Mouse (Mus musculus): ENCODE data around the gene Csad. TPM values are rescaled to one million over a fixed set of nuclear protein-coding genes. Genes with fewer than 3 reads are reported as not detected.

The Csad gene
- total RNA-seq, 2 experiments from 2014 or later, result 7.5 to 7.6 TPM

DNA sequence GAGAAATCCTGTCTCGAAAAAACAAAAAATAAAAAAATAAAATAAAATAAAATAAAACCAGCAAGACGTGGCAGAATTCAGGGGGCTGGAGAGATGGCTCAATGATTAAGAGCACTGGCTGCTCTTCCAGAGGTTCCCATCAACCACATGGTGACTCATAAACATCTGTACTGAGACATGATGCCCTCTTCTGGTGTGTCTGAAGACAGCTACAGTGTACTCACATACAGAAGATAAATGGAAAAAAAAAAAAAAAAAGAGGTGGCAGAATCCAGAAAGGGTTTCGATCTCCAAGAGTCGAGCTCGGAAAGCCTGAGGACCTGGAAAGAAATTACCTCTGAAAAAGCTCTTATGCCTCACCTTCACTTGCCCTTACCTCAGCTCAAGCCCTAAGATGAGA is 63.4 kb downstream of the Csad start:
- DNase-seq, result no peak
- intact Hi-C loops (cut with DNase I), result no loop called here

DNA sequence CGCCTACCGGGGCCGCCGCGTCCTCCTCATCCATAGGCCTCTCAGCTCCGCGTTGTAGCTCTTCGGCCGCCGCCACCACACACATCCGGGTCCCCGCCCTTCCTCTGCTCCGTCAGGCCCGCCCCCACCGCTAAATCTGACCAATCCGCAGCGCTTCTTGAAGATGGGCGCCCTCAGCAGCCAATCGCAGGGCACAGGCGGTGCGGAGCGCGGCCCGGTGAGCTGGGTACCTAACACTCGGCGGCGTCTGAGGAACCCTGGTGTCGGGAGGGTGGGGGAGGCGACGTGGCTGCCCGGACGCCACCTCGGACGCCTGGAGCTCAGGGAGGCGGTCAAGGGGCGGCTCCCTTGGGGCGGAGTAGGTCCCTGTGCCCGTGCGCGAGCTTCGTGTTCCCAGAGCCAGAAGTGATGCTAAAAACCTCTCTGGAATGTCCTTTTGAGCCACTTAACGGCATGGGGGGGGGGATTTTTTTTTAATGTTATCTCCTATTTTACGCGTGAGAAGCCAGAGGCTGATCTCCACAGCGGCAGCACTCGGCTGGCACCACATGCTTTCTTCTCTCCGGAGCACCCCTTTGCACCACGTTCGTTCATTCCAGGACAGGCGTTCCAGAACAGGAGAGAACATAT is 68.3 kb downstream of the Csad start, which contains the start of gene Spryd3:
Gene Spryd3 (minus strand): TSS at position 106 of the 630 bp plus-strand sequence.
- peak; percentile 94 to 99 for DNase-seq
- intact Hi-C loops (cut with DNase I), result no loop called here

DNA sequence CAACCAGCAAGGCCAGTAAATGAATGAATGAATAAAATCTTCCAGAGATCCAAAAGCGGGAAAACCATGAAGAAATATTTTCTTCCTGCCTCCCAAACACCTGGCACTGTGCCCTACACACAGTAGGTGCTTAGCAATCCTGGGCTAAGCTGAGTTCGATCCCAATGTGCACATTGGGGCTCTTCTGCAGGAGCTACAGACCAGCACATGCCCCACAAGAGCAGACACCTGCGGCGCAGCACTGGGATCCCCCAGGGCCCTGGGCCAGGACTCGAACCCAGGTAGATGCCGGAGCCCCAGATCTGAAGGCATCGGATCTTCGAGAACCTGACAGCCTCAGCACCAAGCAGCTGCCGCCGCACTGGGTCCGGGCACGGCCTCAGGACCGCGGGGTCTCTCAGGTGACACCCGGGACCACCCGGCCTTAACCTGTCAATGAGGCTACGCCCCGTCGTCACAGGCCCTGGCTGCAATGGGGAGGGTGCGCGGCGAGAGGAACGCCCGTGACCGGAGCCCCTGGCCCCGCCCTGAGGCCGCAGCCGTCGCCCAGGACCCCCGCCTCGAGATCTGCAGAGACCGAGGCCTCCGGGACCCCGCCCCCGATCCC is 68.9 kb downstream of the Csad start:
- intact Hi-C loops (cut with DNase I), result no loop called here
- DNase-seq, result no peak

DNA sequence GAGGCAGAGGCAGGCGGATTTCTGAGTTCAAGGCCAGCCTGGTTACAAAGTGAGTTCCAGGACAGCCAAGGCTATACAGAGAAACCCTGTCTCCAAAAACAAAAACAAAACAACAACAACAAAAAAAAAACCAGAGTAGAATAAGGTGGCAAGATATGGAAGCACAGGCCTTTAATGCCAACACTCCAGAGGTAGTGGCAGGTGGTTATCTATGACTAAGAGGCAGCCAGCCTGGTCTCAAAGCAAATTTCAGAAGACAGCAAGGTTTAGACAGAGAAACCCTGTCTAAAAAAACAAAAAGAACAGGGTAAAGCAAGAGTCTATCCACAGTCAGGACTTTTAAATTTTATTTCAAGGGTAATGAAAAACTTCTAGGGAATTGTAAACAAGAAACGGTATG is 69.8 kb downstream of the Csad start:
- no peak for DNase-seq
- intact Hi-C loops (cut with DNase I), result no loop called here

DNA sequence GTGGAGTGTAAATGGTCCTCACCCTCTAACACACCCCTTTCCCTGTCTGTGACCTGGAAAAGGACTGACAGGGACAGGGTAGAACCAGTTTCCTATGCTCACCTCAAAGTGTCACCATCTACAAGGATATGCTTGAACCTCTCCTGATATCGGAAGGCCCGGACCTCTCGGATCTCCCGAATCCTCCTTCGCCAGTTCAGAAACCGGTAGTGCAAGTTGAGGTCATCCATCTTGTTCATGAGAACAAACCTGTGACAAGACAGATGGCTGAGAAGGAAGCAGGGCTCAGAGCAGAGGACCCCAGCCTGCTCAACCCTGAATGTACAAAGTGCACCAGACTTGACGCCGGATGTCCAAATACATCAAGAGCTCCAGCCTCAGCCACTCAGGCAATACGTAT is 71.2 kb downstream of the Csad start:
- intact Hi-C loops (cut with DNase I), result no loop called here
- DNase-seq, result no peak

Other genes starting within 250 kb of the Csad start
- 1 to 10 TPM in 1 of 2 experiments, under 1 TPM in 1; 0.30 to 1.0 TPM for gene Krt8, start 200.2 kb downstream of the Csad start, total RNA-seq (2021)
- 1 to 10 TPM in 1 of 2 experiments, not detected in 1; 1.3 TPM for gene Krt18, start 176.5 kb downstream of the Csad start, total RNA-seq (2021)
- gene Eif4b, start 131.0 kb downstream of the Csad start, total RNA-seq (2021), result 100 to 1,000 TPM; 148 to 169 TPM
- gene Tns2, start 104.3 kb downstream of the Csad start, total RNA-seq (2021), result 10 to 100 TPM; 34.7 to 36.0 TPM
- 1 to 10 TPM; 6.0 to 6.2 TPM for gene Spryd3, start 68.5 kb downstream of the Csad start, total RNA-seq (2021)
- 10 to 100 TPM; 42.6 TPM for gene Igfbp6, start 60.4 kb downstream of the Csad start, total RNA-seq (2021)
- under 1 TPM in 1 of 2 experiments, not detected in 1; 0.15 TPM for gene Soat2, start 54.2 kb downstream of the Csad start, total RNA-seq (2021)
- 10 to 100 TPM; 24.3 to 26.6 TPM for gene Zfp740, start 1.5 kb downstream of the Csad start, total RNA-seq (2021)
- gene Itgb7, start 27.2 kb upstream of the Csad start, total RNA-seq (2021), result 1 to 10 TPM in 1 of 2 experiments, under 1 TPM in 1; 0.69 to 1.3 TPM
- 1 to 10 TPM; 9.3 to 9.9 TPM for gene Rarg, start 52.8 kb upstream of the Csad start, total RNA-seq (2021)
- gene Gm9918, start 65.8 kb upstream of the Csad start, total RNA-seq (2021), result not detected
- 10 to 100 TPM; 12.8 to 13.4 TPM for gene Mfsd5, start 74.7 kb upstream of the Csad start, total RNA-seq (2021)
- under 1 TPM; 0.74 to 0.87 TPM for gene Espl1, start 91.5 kb upstream of the Csad start, total RNA-seq (2021)
- gene Pfdn5, start 121.4 kb upstream of the Csad start, total RNA-seq (2021), result 100 to 1,000 TPM; 189 to 216 TPM
- gene Myg1, start 127.0 kb upstream of the Csad start, total RNA-seq (2021), result 10 to 100 TPM; 14.8 to 16.3 TPM
- 1 to 10 TPM; 4.3 to 7.3 TPM for gene Aaas, start 146.0 kb upstream of the Csad start, total RNA-seq (2021)
- not detected for gene Sp7, start 162.5 kb upstream of the Csad start, total RNA-seq (2021)
- 10 to 100 TPM; 20.2 to 22.8 TPM for gene Sp1, start 201.4 kb upstream of the Csad start, total RNA-seq (2021)
- gene Amhr2, start 240.6 kb upstream of the Csad start, total RNA-seq (2021), result 1 to 10 TPM; 9.1 to 10.0 TPM